Mouse (Mus musculus): ENCODE data around the gene Creg1.
"Not testable (repeated sequence)": the region's sequence is repeated elsewhere in the genome, so short reads cannot be mapped to it uniquely, and the experiment has no call there.

The Creg1 gene

GRCm38 (mm10) chr1:165751838-165752237 lies 11.7 kb upstream of the Creg1 start:
- DNase-seq: no peak

GRCm38 (mm10) chr1:165754205-165754604 lies 9.3 kb upstream of the Creg1 start:
- no peak for DNase-seq

- no peak for DNase-seq
Measured at GRCm38 (mm10) chr1:165755194-165755593, 8.4 kb upstream of the Creg1 start.

GRCm38 (mm10) chr1:165761522-165762305 lies 1.8 kb upstream of the Creg1 start:
- no peak for DNase-seq

GRCm38 (mm10) chr1:165762498-165762897 lies 1.0 kb upstream of the Creg1 start:
- not testable (repeated sequence) for DNase-seq

GRCm38 (mm10) chr1:165762914-165763634 lies 472 bp upstream of the Creg1 start:
- no peak for DNase-seq

- DNase-seq: no peak
Measured at GRCm38 (mm10) chr1:165764571-165764970, 1.0 kb downstream of the Creg1 start.

- no peak for DNase-seq
Measured at GRCm38 (mm10) chr1:165765041-165765440, 1.5 kb downstream of the Creg1 start.

GRCm38 (mm10) chr1:165765651-165766294 lies 2.2 kb downstream of the Creg1 start:
- no peak for DNase-seq

GRCm38 (mm10) chr1:165766295-165766890 lies 2.8 kb downstream of the Creg1 start:
- DNase-seq: no peak

GRCm38 (mm10) chr1:165768894-165769512 lies 5.5 kb downstream of the Creg1 start:
- no peak for DNase-seq

GRCm38 (mm10) chr1:165770181-165770759 lies 6.7 kb downstream of the Creg1 start:
- no peak for DNase-seq

- DNase-seq: peak; percentile 49
Measured at GRCm38 (mm10) chr1:165771491-165771897, 7.9 kb downstream of the Creg1 start.

GRCm38 (mm10) chr1:165771998-165772397 lies 8.5 kb downstream of the Creg1 start:
- no peak for DNase-seq

- no peak for DNase-seq
Measured at GRCm38 (mm10) chr1:165775518-165776294, 12.2 kb downstream of the Creg1 start.

GRCm38 (mm10) chr1:165779954-165780585 lies 16.5 kb downstream of the Creg1 start:
- no peak for DNase-seq

GRCm38 (mm10) chr1:165780586-165781111 lies 17.1 kb downstream of the Creg1 start:
- no peak for DNase-seq

GRCm38 (mm10) chr1:165781426-165781825 lies 17.9 kb downstream of the Creg1 start:
- no peak for DNase-seq

GRCm38 (mm10) chr1:165781911-165782310 lies 18.4 kb downstream of the Creg1 start:
- no peak for DNase-seq

- DNase-seq: no peak
Measured at GRCm38 (mm10) chr1:165786296-165786695, 22.8 kb downstream of the Creg1 start.

GRCm38 (mm10) chr1:165788511-165788910 lies 25.0 kb downstream of the Creg1 start, which contains the start of gene Cd247:
Gene Cd247, plus strand, starts transcription at chr1:165788681.
- DNase-seq: no peak
